Mouse (Mus musculus) lung, adult 18-20 months (tissue): ENCODE measurements at regions not wholly inside any gene's neighbourhood (a gene's known extent, or its start where the extent isn't known, plus 50 kb on each side); places are given as distances from the start of the nearest gene placed in this dataset.

Experiments
- DNase-seq, 2 experiments: peaks; one replicate each; pipeline ENCODE4 v3.0.0; 2022; ENCODE audit warnings: mixed read lengths in 2 of 2

- peak; percentile 39 to 52 for DNase-seq
Observed at GRCm38 (mm10) chr17:87202958-87203720, 62.6 kb downstream of the Mcfd2 start.

DNA sequence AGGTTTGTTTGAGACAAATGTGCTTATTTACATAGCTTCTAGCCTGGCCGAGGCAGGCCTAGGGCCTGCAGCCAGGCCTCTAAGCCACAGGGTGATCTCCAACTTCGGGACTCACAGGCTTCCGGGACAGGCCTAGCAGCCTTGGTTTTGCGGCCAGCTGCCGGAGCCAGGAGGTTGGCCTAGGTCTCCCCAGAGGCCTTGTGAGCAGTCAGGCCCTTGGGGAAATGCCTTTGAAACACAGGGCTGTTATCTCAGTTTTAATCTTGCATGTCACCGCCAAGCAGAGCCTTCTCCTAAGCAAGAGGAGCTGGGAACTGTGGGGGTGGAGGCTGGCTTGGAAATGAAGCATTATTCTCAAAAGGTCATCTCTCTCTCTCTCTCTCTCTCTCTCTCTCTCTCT lies 63.2 kb downstream of the Mcfd2 start:
- peak; percentile 80 to 82 for DNase-seq

- DNase-seq, result peak; percentile 44 to 56
Observed at GRCm38 (mm10) chr17:87200721-87201242, 65.0 kb downstream of the Mcfd2 start.

DNA sequence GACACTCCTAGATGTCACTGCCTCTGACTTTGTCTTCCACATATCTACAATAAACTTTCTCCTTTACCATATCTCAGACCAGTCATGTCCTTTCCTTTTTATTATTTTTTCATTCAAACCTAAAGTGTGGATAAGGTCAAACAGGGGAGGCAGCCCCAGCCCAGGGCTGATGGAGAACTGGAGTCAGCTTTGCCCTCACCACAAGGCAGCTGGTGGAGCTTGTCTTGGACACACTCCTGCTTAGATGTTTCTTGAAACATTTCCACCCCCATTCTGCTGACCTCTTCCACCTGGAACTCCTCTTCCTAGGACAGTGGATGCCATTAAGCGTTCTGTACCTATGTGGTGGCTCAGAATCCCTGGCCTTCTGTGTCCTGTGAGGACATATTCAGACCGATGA lies 65.6 kb downstream of the Mcfd2 start:
- DNase-seq, result no peak

- no peak for DNase-seq
Observed at GRCm38 (mm10) chr17:87199134-87199533, 66.6 kb downstream of the Mcfd2 start.

DNA sequence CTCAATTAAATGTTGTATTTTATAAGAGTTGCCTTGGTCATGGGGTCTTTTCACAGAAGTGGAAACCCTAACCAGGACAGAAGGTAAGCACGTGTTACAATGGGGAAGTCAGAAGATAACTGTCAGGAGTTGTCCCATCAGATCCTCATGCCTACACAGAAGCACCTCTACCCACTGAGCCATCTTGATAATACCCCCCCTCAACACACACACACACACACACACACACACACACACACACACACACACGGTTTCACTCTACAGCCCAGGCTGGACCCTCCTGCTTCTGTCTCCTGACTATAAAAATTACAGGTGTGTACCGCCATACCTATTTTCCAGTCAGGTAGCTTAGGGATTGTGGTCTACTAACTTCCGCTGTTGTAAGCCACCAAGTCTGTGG lies 68.3 kb downstream of the Mcfd2 start:
- DNase-seq, result no peak

GRCm38 (mm10) chr17:87194639-87195038 lies 71.1 kb downstream of the Mcfd2 start:
- DNase-seq, result no peak

GRCm38 (mm10) chr17:87193482-87193881 lies 72.3 kb downstream of the Mcfd2 start:
- DNase-seq, result no peak

- DNase-seq, result no peak
Observed at GRCm38 (mm10) chr17:87189670-87190069, 76.1 kb downstream of the Mcfd2 start.
